Mouse (Mus musculus): Measurements from ENCODE around the gene 1700037C18Rik. TPM values are rescaled to one million over a fixed set of nuclear protein-coding genes. Genes with fewer than 3 reads are reported as not detected.

Gene 1700037C18Rik
- 4.8 and 5.3 TPM in 2 replicates for polyA plus RNA-seq (2014; fragmentation: Nextera tagmentation; extraction: Ambion mirVana)

DNA sequence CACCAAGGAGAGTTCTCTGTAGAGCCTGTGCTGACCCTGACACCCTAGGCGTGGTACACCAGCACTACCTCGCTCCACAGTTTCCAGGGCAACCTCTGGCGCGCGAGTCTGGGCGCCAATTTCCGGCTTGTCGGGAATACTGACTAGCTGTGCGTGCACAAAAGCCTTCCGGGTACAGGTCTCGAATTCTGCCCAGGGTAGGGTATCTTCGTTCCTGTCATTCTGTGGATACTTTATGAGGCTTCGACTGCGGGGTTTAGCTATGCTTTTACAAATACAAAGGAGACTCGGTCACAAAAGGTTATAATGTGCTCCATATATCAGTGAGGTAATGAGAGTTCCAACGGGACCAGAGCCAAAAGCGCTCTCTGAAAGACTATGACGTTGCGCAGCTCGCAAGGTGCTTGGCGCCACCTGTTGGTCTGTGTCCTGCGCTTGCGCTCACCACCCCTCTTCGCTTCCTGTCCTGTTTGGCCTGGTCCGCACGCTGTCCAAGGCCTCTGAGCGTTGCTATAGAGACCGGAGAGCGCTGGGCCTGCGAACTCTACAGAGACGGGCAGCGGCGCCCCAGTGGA is at the start of gene 1700037C18Rik, which contains the start of gene Cluap1:
1700037C18Rik (minus strand) TSS at position 153 of the 575 bp plus-strand sequence.
Cluap1 (plus strand) TSS at position 265 of the 575 bp plus-strand sequence.
- Histone ChIP-seq H3K4me2 (ENCODE audit: low read length) (peak within 1 kb of the TSS; percentile 62), H3K36me3 (ENCODE audit: control insufficient read depth, insufficient read depth, low read length) (peaks cover 37% of the 10 kb centered on the region), H3K4me3 (ENCODE audit: low read depth, low read length) (peak within 1 kb of the TSS; percentile 59), H3K9ac (ENCODE audit: low read length) (peak within 1 kb of the TSS; percentile 65), H3K9me3 (ENCODE audit: control insufficient read depth, low read length) (no peaks in the 10 kb centered on the region), H3K4me1 (replicated peaks; ENCODE audit: control insufficient read depth, insufficient read depth, low read length) (0 out of 2 replicates have a peak, but pooled peaks cover 5% of the 10 kb centered on the region), H3K27ac (ENCODE audit: low read depth) (0 out of 2 replicates have a peak within 1 kb of the TSS, but pooled peaks have one; percentile 58), H3K27me3 (replicated peaks; ENCODE audit: control insufficient read depth, insufficient read depth, low read length) (no peaks in the 10 kb centered on the region)
- WGBS = under 1% methylated on average over 33 of the region's 33 CpGs
- ATAC-seq (replicated peaks; ENCODE audit: low FRiP score, low TSS enrichment, low read depth) = peak; percentile 98
- DNase-seq (ENCODE audit: low spot score) = peak; percentile 96

- Histone ChIP-seq H3K9me3 (ENCODE audit: control insufficient read depth, low read length) (no peaks in the 10 kb centered on the region), H3K36me3 (ENCODE audit: control insufficient read depth, insufficient read depth, low read length) (no peaks in the 10 kb centered on the region), H3K9ac (ENCODE audit: low read length) (no peak overlapping the region), H3K27me3 (replicated peaks; ENCODE audit: control insufficient read depth, insufficient read depth, low read length) (no peaks in the 10 kb centered on the region), H3K4me1 (replicated peaks; ENCODE audit: control insufficient read depth, insufficient read depth, low read length) (no peaks in the 10 kb centered on the region), H3K27ac (ENCODE audit: low read depth) (no peak overlapping the region), H3K4me2 (ENCODE audit: low read length) (no peak overlapping the region), H3K4me3 (ENCODE audit: low read depth, low read length) (no peak overlapping the region)
- ATAC-seq (replicated peaks; ENCODE audit: low FRiP score, low TSS enrichment, low read depth) (no peak), DNase-seq (ENCODE audit: low spot score) (no peak)
- WGBS = 92% methylated on average over 6 of the region's 6 CpGs
These were observed 47.9 kb upstream of the 1700037C18Rik start for GRCm38 (mm10) chr16:3956369-3956768.

DNA sequence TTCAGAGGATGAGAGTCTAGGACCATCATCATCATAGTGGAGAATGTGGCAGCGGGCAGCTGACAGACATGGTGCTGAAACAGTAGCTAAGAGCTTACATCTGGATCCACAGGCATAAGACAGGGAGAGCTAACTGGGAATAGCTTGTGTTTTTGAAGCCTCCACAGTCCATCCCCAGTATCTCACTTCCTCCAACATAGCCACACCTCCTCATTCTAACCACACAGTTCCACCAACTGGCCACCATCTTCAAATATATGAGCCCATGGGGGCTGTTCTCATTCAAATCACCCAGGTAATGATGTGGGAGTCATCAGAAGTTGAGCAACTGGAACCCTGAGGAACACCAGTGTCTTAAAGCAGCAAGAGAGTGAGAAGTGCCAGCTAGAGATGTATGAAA is 42.7 kb upstream of the 1700037C18Rik start:
- Histone ChIP-seq H3K4me3 (ENCODE audit: low read depth, low read length) (no peak overlapping the region), H3K9me3 (ENCODE audit: control insufficient read depth, low read length) (no peaks in the 10 kb centered on the region), H3K4me1 (replicated peaks; ENCODE audit: control insufficient read depth, insufficient read depth, low read length) (no peaks in the 10 kb centered on the region), H3K27ac (ENCODE audit: low read depth) (no peak overlapping the region), H3K9ac (ENCODE audit: low read length) (no peak overlapping the region), H3K27me3 (replicated peaks; ENCODE audit: control insufficient read depth, insufficient read depth, low read length) (no peaks in the 10 kb centered on the region), H3K36me3 (ENCODE audit: control insufficient read depth, insufficient read depth, low read length) (no peaks in the 10 kb centered on the region), H3K4me2 (ENCODE audit: low read length) (no peak overlapping the region)
- DNase-seq (ENCODE audit: low spot score) = no peak
- WGBS = 87% methylated on average over 1 of the region's 1 CpGs
- no peak for ATAC-seq (replicated peaks; ENCODE audit: low FRiP score, low TSS enrichment, low read depth)

GRCm38 (mm10) chr16:3934701-3935100 is 26.2 kb upstream of the 1700037C18Rik start:
- no peak for ATAC-seq (replicated peaks; ENCODE audit: low FRiP score, low TSS enrichment, low read depth)

DNA sequence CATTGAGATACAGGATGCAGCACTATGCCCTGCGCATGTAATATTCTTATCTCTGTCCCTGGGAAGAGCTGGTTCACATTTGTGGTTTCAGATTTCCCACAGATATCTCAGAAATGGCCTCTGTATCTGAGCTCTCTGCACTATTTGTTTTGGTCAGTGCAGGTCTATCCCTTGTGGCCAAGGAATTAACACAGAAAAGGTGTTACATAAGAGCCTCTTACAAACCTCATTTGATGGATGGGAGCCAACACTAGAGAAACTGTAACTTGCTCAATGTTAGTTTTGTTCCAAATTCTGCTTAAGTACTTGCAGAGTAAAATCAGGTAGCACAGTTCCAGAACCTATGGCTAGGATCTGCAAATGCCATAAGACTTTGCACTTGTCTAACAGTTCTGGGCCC is 25.6 kb upstream of the 1700037C18Rik start:
- Histone ChIP-seq H3K36me3 (ENCODE audit: control insufficient read depth, insufficient read depth, low read length) (peaks cover 66% of the 10 kb centered on the region), H3K27ac (ENCODE audit: low read depth) (no peak overlapping the region), H3K4me3 (ENCODE audit: low read depth, low read length) (no peak overlapping the region), H3K27me3 (replicated peaks; ENCODE audit: control insufficient read depth, insufficient read depth, low read length) (no peaks in the 10 kb centered on the region), H3K9ac (ENCODE audit: low read length) (no peak overlapping the region), H3K4me2 (ENCODE audit: low read length) (no peak overlapping the region), H3K4me1 (replicated peaks; ENCODE audit: control insufficient read depth, insufficient read depth, low read length) (no peaks in the 10 kb centered on the region), H3K9me3 (ENCODE audit: control insufficient read depth, low read length) (no peaks in the 10 kb centered on the region)
- ATAC-seq (replicated peaks; ENCODE audit: low FRiP score, low TSS enrichment, low read depth) = no peak
- no peak for DNase-seq (ENCODE audit: low spot score)
- WGBS = 93% methylated on average over 1 of the region's 1 CpGs

More at GRCm38 (mm10) chr16:3934701-3935100, 26.2 kb upstream of the 1700037C18Rik start:
- H3K4me3 ChIP-seq (ENCODE audit: low read depth, low read length) = no peak overlapping the region
- no peak for DNase-seq (ENCODE audit: low spot score)
- H3K4me2 ChIP-seq (ENCODE audit: low read length) = no peak overlapping the region
- H3K9ac ChIP-seq (ENCODE audit: low read length) = no peak overlapping the region
- H3K9me3 ChIP-seq (ENCODE audit: control insufficient read depth, low read length) = no peaks in the 10 kb centered on the region
- H3K27me3 ChIP-seq (replicated peaks; ENCODE audit: control insufficient read depth, insufficient read depth, low read length) = no peaks in the 10 kb centered on the region
- 92% methylated on average over 4 of the region's 4 CpGs for WGBS
- H3K4me1 ChIP-seq (replicated peaks; ENCODE audit: control insufficient read depth, insufficient read depth, low read length) = no peaks in the 10 kb centered on the region
- H3K36me3 ChIP-seq (ENCODE audit: control insufficient read depth, insufficient read depth, low read length) = peaks cover 65% of the 10 kb centered on the region
- H3K27ac ChIP-seq (ENCODE audit: low read depth) = no peak overlapping the region

DNA sequence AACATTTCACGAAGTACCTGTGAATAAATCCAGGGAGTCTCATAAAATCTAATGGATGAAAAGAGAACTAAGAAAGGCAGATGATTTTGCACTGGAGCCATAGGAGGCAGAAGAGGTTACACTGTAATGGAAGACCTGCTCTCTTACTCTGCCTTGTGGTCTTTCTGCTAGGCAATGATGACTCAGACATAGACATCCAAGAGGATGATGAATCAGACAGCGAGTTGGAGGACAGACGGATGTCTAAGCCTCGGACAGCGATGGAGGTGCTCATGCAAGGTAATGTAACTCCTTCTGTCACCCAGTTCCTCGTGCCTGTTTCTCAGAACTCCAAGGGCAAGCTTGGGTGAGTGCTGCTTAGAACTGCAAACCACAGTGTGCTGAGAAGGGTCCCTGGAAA is 25.0 kb upstream of the 1700037C18Rik start:
- H3K9ac ChIP-seq (ENCODE audit: low read length) = no peak overlapping the region
- H3K4me2 ChIP-seq (ENCODE audit: low read length) = no peak overlapping the region
- WGBS = 91% methylated on average over 6 of the region's 6 CpGs
- DNase-seq (ENCODE audit: low spot score) = no peak
- no peaks in the 10 kb centered on the region for H3K9me3 ChIP-seq (ENCODE audit: control insufficient read depth, low read length)
- no peaks in the 10 kb centered on the region for H3K27me3 ChIP-seq (replicated peaks; ENCODE audit: control insufficient read depth, insufficient read depth, low read length)
- no peak overlapping the region for H3K4me3 ChIP-seq (ENCODE audit: low read depth, low read length)
- H3K4me1 ChIP-seq (replicated peaks; ENCODE audit: control insufficient read depth, insufficient read depth, low read length) = no peaks in the 10 kb centered on the region
- H3K27ac ChIP-seq (ENCODE audit: low read depth) = no peak overlapping the region
- peaks cover 63% of the 10 kb centered on the region for H3K36me3 ChIP-seq (ENCODE audit: control insufficient read depth, insufficient read depth, low read length)
- ATAC-seq (replicated peaks; ENCODE audit: low FRiP score, low TSS enrichment, low read depth) = no peak

- H3K27me3 ChIP-seq (replicated peaks; ENCODE audit: control insufficient read depth, insufficient read depth, low read length) = no peaks in the 10 kb centered on the region
- no peak overlapping the region for H3K9ac ChIP-seq (ENCODE audit: low read length)
- no peaks in the 10 kb centered on the region for H3K4me1 ChIP-seq (replicated peaks; ENCODE audit: control insufficient read depth, insufficient read depth, low read length)
- H3K36me3 ChIP-seq (ENCODE audit: control insufficient read depth, insufficient read depth, low read length) = peaks cover 58% of the 10 kb centered on the region
- no peak overlapping the region for H3K27ac ChIP-seq (ENCODE audit: low read depth)
- no peak for DNase-seq (ENCODE audit: low spot score)
- H3K4me2 ChIP-seq (ENCODE audit: low read length) = no peak overlapping the region
- WGBS = 82% methylated on average over 7 of the region's 7 CpGs
- no peak overlapping the region for H3K4me3 ChIP-seq (ENCODE audit: low read depth, low read length)
- H3K9me3 ChIP-seq (ENCODE audit: control insufficient read depth, low read length) = no peaks in the 10 kb centered on the region
- ATAC-seq (replicated peaks; ENCODE audit: low FRiP score, low TSS enrichment, low read depth) = no peak
These were observed 20.7 kb upstream of the 1700037C18Rik start for GRCm38 (mm10) chr16:3929151-3929550.

- Histone ChIP-seq H3K9me3 (ENCODE audit: control insufficient read depth, low read length) (no peaks in the 10 kb centered on the region), H3K4me1 (replicated peaks; ENCODE audit: control insufficient read depth, insufficient read depth, low read length) (no peaks in the 10 kb centered on the region), H3K27me3 (replicated peaks; ENCODE audit: control insufficient read depth, insufficient read depth, low read length) (no peaks in the 10 kb centered on the region), H3K4me3 (ENCODE audit: low read depth, low read length) (no peak overlapping the region), H3K9ac (ENCODE audit: low read length) (no peak overlapping the region), H3K4me2 (ENCODE audit: low read length) (no peak overlapping the region), H3K36me3 (ENCODE audit: control insufficient read depth, insufficient read depth, low read length) (peaks cover 58% of the 10 kb centered on the region), H3K27ac (ENCODE audit: low read depth) (no peak overlapping the region)
- WGBS = 26% methylated on average over 1 of the region's 1 CpGs
- ATAC-seq (replicated peaks; ENCODE audit: low FRiP score, low TSS enrichment, low read depth) = no peak
- no peak for DNase-seq (ENCODE audit: low spot score)
These were observed 20.1 kb upstream of the 1700037C18Rik start for GRCm38 (mm10) chr16:3928582-3928981.

- Histone ChIP-seq H3K9me3 (ENCODE audit: control insufficient read depth, low read length) (no peaks in the 10 kb centered on the region), H3K4me2 (ENCODE audit: low read length) (no peak overlapping the region), H3K27ac (ENCODE audit: low read depth) (no peak overlapping the region), H3K36me3 (ENCODE audit: control insufficient read depth, insufficient read depth, low read length) (peaks cover 67% of the 10 kb centered on the region), H3K4me1 (replicated peaks; ENCODE audit: control insufficient read depth, insufficient read depth, low read length) (no peaks in the 10 kb centered on the region), H3K27me3 (replicated peaks; ENCODE audit: control insufficient read depth, insufficient read depth, low read length) (no peaks in the 10 kb centered on the region), H3K4me3 (ENCODE audit: low read depth, low read length) (no peak overlapping the region), H3K9ac (ENCODE audit: low read length) (no peak overlapping the region)
- ATAC-seq (replicated peaks; ENCODE audit: low FRiP score, low TSS enrichment, low read depth) = no peak
- WGBS = 92% methylated on average over 4 of the region's 4 CpGs
- DNase-seq (ENCODE audit: low spot score) = no peak
These were observed 15.5 kb upstream of the 1700037C18Rik start for GRCm38 (mm10) chr16:3923966-3924365.

Measured in intestine, embryonic 14.5 days (tissue).